Mouse (Mus musculus) intestine, postnatal 0 days (tissue): ENCODE measurements around the gene Pmepa1. TPM values are rescaled to one million over a fixed set of nuclear protein-coding genes. Genes with fewer than 3 reads are reported as not detected.

Experiments used
- ATAC-seq: fragments of 200-750 bp; cut with Nextera tagmentation; 2 replicates; pipeline ENCODE4 v1.8.0; 2017; ENCODE audit warnings: mild to moderate bottlenecking, moderate TSS enrichment, moderate library complexity
- H3K27ac ChIP-seq: fragments of 300-500 bp; sonication (generic); 2 replicates; pipeline ENCODE4 v1.5.1; 2014; ENCODE audit warnings: mild to moderate bottlenecking, low read depth, low read length, moderate library complexity
- H3K27me3 ChIP-seq: fragments of 300-500 bp; sonication (generic); replicated peaks from 2 replicates; pipeline ENCODE4 v1.6.1; 2014; ENCODE audit warnings: low read length, mixed read lengths; ENCODE audit not compliant: control insufficient read depth, insufficient read depth
- H3K36me3 ChIP-seq: fragments of 300-500 bp; sonication (generic); 2 replicates; pipeline ENCODE4 v1.6.1; 2014; ENCODE audit warnings: mild to moderate bottlenecking, moderate library complexity; ENCODE audit not compliant: control insufficient read depth, insufficient read depth
- H3K4me1 ChIP-seq: fragments of 300-500 bp; sonication (generic); replicated peaks from 2 replicates; pipeline ENCODE4 v1.6.1; 2014; ENCODE audit warnings: antibody characterized with exemption, low read length, mixed read lengths; ENCODE audit not compliant: control insufficient read depth, insufficient read depth
- H3K4me2 ChIP-seq: fragments of 300-500 bp; sonication (generic); replicated peaks from 2 replicates; pipeline ENCODE4 v1.6.1; 2014; ENCODE audit warnings: low read depth, mild to moderate bottlenecking, moderate library complexity
- H3K4me3 ChIP-seq: fragments of 300-500 bp; sonication (generic); 2 replicates; pipeline ENCODE4 v1.5.1; 2014; ENCODE audit warnings: low read depth, low read length
- H3K9ac ChIP-seq: fragments of 300-500 bp; sonication (generic); 2 replicates; pipeline ENCODE4 v1.6.1; 2014; ENCODE audit warnings: mild to moderate bottlenecking, low read depth, low read length
- H3K9me3 ChIP-seq: fragments of 300-500 bp; sonication (generic); 2 replicates; pipeline ENCODE4 v1.6.1; 2016; ENCODE audit warnings: mixed run types; ENCODE audit not compliant: control insufficient read depth
- CTCF ChIP-seq: sonication (generic); IDR thresholded peaks from 2 replicates; pipeline ENCODE4 v1.5.1; 2016; ENCODE audit warnings: low read depth, mild to moderate bottlenecking, control low read depth, antibody characterized with exemption, moderate library complexity
- WGBS: fragments of 180-500 bp; shearing (Covaris S2); extraction: QIAGEN DNeasy Blood & Tissue Kit; methylation state at CpG from one replicate; pipeline ENCODE4 v1.1.7; 2014; 5-methylcytosine and 5-hydroxymethylcytosine counted together
- polyA plus RNA-seq: library from polyadenylated mRNA; unstranded; fragments of >200 nt; fragmentation: Nextera tagmentation; extraction: Ambion mirVana; gene quantifications from 2 replicates; pipeline ENCODE4 v1.2.1, GENCODE M21; 2015

The Pmepa1 gene
- polyA plus RNA-seq: 5.9 and 6.4 TPM in 2 replicates

DNA sequence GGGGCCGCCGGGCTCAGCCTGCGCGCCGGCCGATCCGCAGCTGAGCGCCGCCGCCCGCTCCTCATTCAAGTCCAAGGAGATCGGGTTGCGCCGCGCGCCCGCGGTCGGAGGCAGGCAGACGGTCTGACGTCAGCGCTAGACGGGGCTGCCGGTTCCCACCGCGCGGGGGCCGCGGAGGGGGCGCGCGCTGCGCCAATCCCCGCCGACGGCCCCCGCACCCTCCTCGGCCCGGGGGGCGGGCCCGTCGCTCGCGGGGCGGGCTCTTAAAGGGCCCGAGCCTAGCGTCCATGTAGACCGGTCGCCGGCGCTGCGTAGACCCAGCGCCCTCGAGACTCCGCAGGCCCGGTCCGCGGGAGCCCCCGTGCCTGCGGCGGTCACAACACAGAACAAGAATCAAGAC lies at the start of gene Pmepa1:
TSS of gene Pmepa1 (minus strand) at position 125 of the 400 bp plus-strand sequence.
- ATAC-seq: peak; percentile 95
- Histone ChIP-seq H3K9ac (peak within 1 kb of the TSS; percentile 94), H3K4me3 (peak within 1 kb of the TSS; percentile 82), H3K27ac (peak within 1 kb of the TSS; percentile 85), H3K9me3 (no peaks in the 10 kb centered on the region), H3K4me2 (peak within 1 kb of the TSS; percentile 90), H3K36me3 (peaks cover 7% of the 10 kb centered on the region; the same call in 1 of the 2 replicates), H3K4me1 (no peaks in the 10 kb centered on the region), H3K27me3 (0 out of 2 replicates have a peak, but pooled peaks cover 4% of the 10 kb centered on the region)
- TF ChIP-seq CTCF: peak; percentile 28; the same call in 1 of the 2 replicates
- WGBS: under 1% methylated on average over 41 of the region's 61 CpGs

DNA sequence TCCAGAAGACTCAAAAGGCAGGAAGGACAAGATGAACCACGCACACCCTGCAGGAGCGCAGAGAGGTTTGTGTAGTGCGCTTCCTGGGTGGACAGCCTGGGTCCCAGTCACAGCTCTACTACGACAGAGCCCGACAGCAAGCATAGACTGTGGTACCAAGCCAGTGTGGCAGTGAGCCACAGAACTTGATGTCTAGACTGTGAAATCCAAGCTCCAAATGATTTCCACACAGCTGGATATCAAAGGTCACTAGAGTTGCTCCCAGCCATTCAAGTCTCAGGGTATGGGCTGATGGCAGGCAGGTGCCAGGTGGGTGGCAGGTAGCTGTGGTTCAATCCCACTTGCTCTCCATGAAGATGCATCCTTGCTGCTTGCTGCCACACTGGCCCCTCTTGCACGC lies 45.4 kb upstream of the Pmepa1 start:
- Histone ChIP-seq H3K27ac (no peak overlapping the region; the same call in 1 of the 2 replicates), H3K4me3 (no peak overlapping the region), H3K9me3 (no peaks in the 10 kb centered on the region), H3K4me2 (no peak overlapping the region), H3K4me1 (no peaks in the 10 kb centered on the region), H3K9ac (no peak overlapping the region), H3K36me3 (no peaks in the 10 kb centered on the region), H3K27me3 (no peaks in the 10 kb centered on the region)
- peak; percentile 84 for ATAC-seq
- 83% methylated on average over 6 of the region's 6 CpGs for WGBS
- TF ChIP-seq CTCF: no peak

DNA sequence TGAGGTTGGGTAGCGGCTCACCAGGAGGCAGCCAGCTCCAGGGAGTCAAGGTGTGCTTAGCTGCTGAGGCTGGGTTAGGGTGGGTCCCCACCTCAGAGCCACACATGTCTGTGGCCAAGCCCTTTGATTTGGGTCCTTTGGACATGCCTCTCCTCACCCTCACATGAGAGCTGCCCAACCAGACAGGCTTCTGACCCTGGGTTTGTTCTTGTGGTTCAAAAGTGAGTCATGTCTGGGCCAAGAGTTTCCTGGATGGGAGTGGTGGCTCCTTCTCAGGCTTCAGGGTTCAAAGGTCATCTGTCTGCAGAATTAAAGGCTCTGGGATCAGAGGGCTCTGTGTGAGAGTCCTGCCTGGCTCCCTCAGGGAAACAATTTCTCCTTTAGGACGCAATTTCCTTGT lies 44.9 kb upstream of the Pmepa1 start:
- no peak overlapping the region for H3K27ac ChIP-seq

GRCm38 (mm10) chr2:173314291-173314690 lies 38.0 kb upstream of the Pmepa1 start:
- Histone ChIP-seq H3K9ac (no peak overlapping the region), H3K36me3 (no peaks in the 10 kb centered on the region), H3K4me1 (no peaks in the 10 kb centered on the region), H3K27ac (no peak overlapping the region), H3K9me3 (no peaks in the 10 kb centered on the region), H3K27me3 (no peaks in the 10 kb centered on the region), H3K4me2 (no peak overlapping the region), H3K4me3 (no peak overlapping the region)
- peak; percentile 21; the same call in 1 of the 2 replicates for TF ChIP-seq CTCF
- no CpG with 5 or more reads among the region's 1 CpGs for WGBS
- no peak for ATAC-seq

More for the DNA sequence above, 44.9 kb upstream of the Pmepa1 start:
- no peak for TF ChIP-seq CTCF
- no peak overlapping the region for H3K4me2 ChIP-seq
- no peaks in the 10 kb centered on the region for H3K4me1 ChIP-seq
- no peaks in the 10 kb centered on the region for H3K9me3 ChIP-seq
- H3K36me3 ChIP-seq: no peaks in the 10 kb centered on the region
- peak; percentile 82 for ATAC-seq
- no peak overlapping the region for H3K9ac ChIP-seq
- no peak overlapping the region for H3K4me3 ChIP-seq
- WGBS: 67% methylated on average over 2 of the region's 2 CpGs
- H3K27me3 ChIP-seq: no peaks in the 10 kb centered on the region

DNA sequence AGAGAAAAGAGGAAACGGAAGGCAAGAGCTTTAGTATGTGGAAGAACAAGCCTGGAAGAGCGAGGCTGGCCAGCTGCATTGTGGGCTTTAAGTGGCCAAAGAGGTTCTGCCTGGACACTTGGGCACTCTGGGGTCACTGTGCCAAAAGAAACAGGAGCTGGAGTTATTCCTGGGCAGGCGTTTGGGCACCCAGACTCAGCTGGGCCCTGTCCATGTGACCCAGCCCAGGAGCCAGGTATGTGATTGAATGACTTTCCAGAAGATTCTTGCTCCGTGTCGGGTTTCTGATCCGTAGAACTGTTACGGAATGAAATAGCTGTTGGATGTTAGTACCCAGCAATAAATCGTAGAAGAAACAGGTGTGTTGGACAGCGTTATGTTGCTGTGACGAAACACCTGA lies 32.2 kb upstream of the Pmepa1 start:
- no peak overlapping the region for H3K4me3 ChIP-seq
- no peaks in the 10 kb centered on the region for H3K9me3 ChIP-seq
- no peak overlapping the region for H3K9ac ChIP-seq
- H3K27me3 ChIP-seq: 0 out of 2 replicates have a peak, but pooled peaks cover 11% of the 10 kb centered on the region
- H3K27ac ChIP-seq: no peak overlapping the region
- no peaks in the 10 kb centered on the region for H3K36me3 ChIP-seq
- ATAC-seq: no peak
- 93% methylated on average over 10 of the region's 10 CpGs for WGBS
- no peak overlapping the region for H3K4me2 ChIP-seq
- no peaks in the 10 kb centered on the region for H3K4me1 ChIP-seq
- TF ChIP-seq CTCF: no peak

GRCm38 (mm10) chr2:173307984-173308383 lies 31.7 kb upstream of the Pmepa1 start:
- Histone ChIP-seq H3K9ac (no peak overlapping the region), H3K9me3 (no peaks in the 10 kb centered on the region), H3K36me3 (no peaks in the 10 kb centered on the region), H3K4me3 (no peak overlapping the region), H3K27me3 (0 out of 2 replicates have a peak, but pooled peaks cover 11% of the 10 kb centered on the region), H3K4me2 (no peak overlapping the region), H3K27ac (no peak overlapping the region), H3K4me1 (no peaks in the 10 kb centered on the region)
- WGBS: 30% methylated on average over 4 of the region's 4 CpGs
- ATAC-seq: no peak
- no peak for TF ChIP-seq CTCF
